Mouse (Mus musculus) stomach, postnatal 0 days (tissue): ENCODE data around the gene Scn1a. TPM values are rescaled to one million over a fixed set of nuclear protein-coding genes. Genes with fewer than 3 reads are reported as not detected.
A peak's percentile ranks its signal among the peaks of the same experiment; 100 is the strongest.

Experiments
- ATAC-seq: fragments of 200-750 bp; cut with Nextera tagmentation; 2 replicates; pipeline ENCODE4 v1.8.0; 2017; ENCODE audit not compliant: low FRiP score, low TSS enrichment
- DNase-seq: peaks from one replicate; pipeline ENCODE4 v3.0.0-alpha.2; 2016; ENCODE audit warnings: low spot score
- H3K27ac ChIP-seq: fragments of 300-500 bp; sonication (generic); replicated peaks from 2 replicates; pipeline ENCODE4 v1.5.1; 2014; ENCODE audit warnings: mild to moderate bottlenecking, control low read depth
- H3K27me3 ChIP-seq: fragments of 300-500 bp; sonication (generic); 2 replicates; pipeline ENCODE4 v1.6.1; 2014; ENCODE audit warnings: low read length; ENCODE audit not compliant: control insufficient read depth, insufficient read depth
- H3K36me3 ChIP-seq: fragments of 300-500 bp; sonication (generic); 2 replicates; pipeline ENCODE4 v1.6.1; 2014; ENCODE audit warnings: low read length, mixed read lengths; ENCODE audit not compliant: control insufficient read depth, insufficient read depth
- H3K4me1 ChIP-seq: fragments of 300-500 bp; sonication (generic); replicated peaks from 2 replicates; pipeline ENCODE4 v1.6.1; 2014; ENCODE audit warnings: antibody characterized with exemption; ENCODE audit not compliant: control insufficient read depth, insufficient read depth
- H3K4me2 ChIP-seq: fragments of 300-500 bp; sonication (generic); replicated peaks from 2 replicates; pipeline ENCODE4 v1.6.1; 2014; ENCODE audit warnings: low read depth, mild to moderate bottlenecking, control low read depth, moderate library complexity
- H3K4me3 ChIP-seq: fragments of 300-500 bp; sonication (generic); 2 replicates; pipeline ENCODE4 v1.5.1; 2014; ENCODE audit warnings: low read depth, low read length, control low read depth
- H3K9ac ChIP-seq: fragments of 300-500 bp; sonication (generic); 2 replicates; pipeline ENCODE4 v1.6.1; 2014; ENCODE audit warnings: mild to moderate bottlenecking, low read length, control low read depth, mixed read lengths
- H3K9me3 ChIP-seq: fragments of 300-500 bp; sonication (generic); 2 replicates; pipeline ENCODE4 v1.6.1; 2016; ENCODE audit warnings: low read length; ENCODE audit not compliant: control insufficient read depth
- CTCF ChIP-seq: IDR thresholded peaks from 2 replicates; pipeline ENCODE4 v1.5.1; 2016; ENCODE audit warnings: antibody characterized with exemption, low read depth, mild to moderate bottlenecking, moderate library complexity
- EP300 ChIP-seq: optimal IDR thresholded peaks from 2 replicates; pipeline ENCODE3; 2016; ENCODE audit warnings: antibody characterized with exemption
- WGBS: fragments of 180-500 bp; shearing (Covaris S2); extraction: QIAGEN DNeasy Blood & Tissue Kit; methylation state at CpG from one replicate; pipeline ENCODE4 v1.1.7; 2014; 5-methylcytosine and 5-hydroxymethylcytosine counted together
- polyA plus RNA-seq: library from polyadenylated mRNA; unstranded; fragments of >200 nt; fragmentation: Nextera tagmentation; extraction: Ambion mirVana; gene quantifications from 2 replicates; pipeline ENCODE4 v1.2.1, GENCODE M21; 2015

Gene Scn1a
- polyA plus RNA-seq, 1 experiment from 2014 or later: 0.07 TPM

DNA sequence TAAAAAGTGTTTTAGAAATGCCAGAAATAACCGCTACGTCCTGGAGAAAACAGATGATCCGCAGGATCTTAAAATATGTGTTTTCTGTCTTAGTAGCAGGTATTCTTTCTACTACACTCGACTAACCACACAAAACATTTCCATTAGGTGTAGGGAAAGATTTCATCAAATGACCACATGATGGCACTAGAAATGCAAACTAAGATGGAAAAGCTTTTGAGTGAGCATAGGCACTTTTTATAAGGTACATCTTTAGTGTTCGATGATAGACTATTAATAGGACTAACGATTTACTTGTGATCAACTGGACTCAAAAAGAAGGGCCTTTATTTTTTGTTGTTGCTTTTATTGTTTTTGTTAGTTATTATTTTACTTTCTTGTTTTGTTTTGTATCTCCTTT lies 104.2 kb downstream of the Scn1a start:
- no peaks in the 10 kb centered on the region for H3K4me1 ChIP-seq
- no peak overlapping the region for H3K4me3 ChIP-seq
- ATAC-seq (no peak), DNase-seq (no peak)
- no peaks in the 10 kb centered on the region for H3K9me3 ChIP-seq
- H3K9ac ChIP-seq: no peak overlapping the region
- no peaks in the 10 kb centered on the region for H3K27me3 ChIP-seq
- H3K36me3 ChIP-seq: no peaks in the 10 kb centered on the region
- WGBS: 69% methylated on average over 6 of the region's 6 CpGs
- no peak overlapping the region for H3K4me2 ChIP-seq
- no peak overlapping the region for H3K27ac ChIP-seq
- no peak for TF ChIP-seq EP300
- TF ChIP-seq CTCF: peak; percentile 56

- no peak for DNase-seq
- no peak for ATAC-seq
- no peak for TF ChIP-seq EP300
- no peak for TF ChIP-seq CTCF
- 58% methylated on average over 3 of the region's 3 CpGs for WGBS
- Histone ChIP-seq H3K4me2 (no peak overlapping the region), H3K4me3 (no peak overlapping the region), H3K4me1 (no peaks in the 10 kb centered on the region), H3K27me3 (no peaks in the 10 kb centered on the region), H3K9me3 (no peaks in the 10 kb centered on the region), H3K9ac (no peak overlapping the region), H3K27ac (no peak overlapping the region), H3K36me3 (no peaks in the 10 kb centered on the region)
These were observed 168.1 kb downstream of the Scn1a start for GRCm38 (mm10) chr2:66272551-66272950.

DNA sequence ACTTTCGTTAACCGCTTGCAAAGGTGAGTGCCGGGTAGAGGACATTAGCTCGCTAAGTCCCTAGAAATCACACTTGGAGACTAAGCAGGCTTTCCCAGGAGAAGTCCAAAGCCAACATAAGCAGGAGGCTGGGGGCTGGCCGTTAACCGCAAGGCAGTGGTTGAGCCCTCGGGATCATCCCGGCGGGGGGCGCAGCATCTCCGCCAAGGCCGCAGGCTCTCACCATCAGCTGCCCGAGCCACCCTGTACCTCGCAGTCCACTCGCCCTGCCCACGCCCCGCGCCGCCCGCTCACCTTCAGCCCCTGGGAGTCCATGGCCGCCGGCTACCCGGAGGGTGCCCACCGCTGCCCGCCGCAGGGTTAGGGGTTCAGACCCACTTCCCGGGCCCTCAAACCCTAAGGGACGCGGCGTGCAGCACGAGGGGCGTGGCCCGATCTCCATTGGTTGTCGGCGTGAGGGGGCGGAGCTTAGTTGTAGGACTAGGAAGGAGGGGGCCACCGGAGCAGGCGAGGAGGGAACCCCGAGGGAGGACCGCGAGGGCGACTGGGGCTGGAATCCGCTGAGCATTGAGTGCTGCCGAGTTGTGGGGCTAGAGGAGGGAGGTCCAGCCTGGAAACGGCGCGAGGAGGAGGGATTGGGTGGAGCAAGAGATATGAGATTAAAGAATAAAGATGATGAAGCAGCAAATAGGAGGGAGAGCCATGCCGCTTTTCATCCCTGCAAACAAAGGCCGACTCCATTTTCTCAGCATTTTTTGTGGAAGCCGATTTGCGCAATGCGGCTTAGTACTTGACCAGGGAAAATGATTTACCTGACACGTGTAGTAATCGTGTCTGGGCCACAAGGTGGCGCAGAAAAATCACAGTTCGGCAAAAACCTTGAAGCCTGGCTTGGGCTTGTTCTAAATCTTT lies 184.2 kb downstream of the Scn1a start, which contains the start of gene Ttc21b:
Ttc21b (minus strand) TSS at position 398 of the 912 bp plus-strand sequence.
- Histone ChIP-seq H3K4me1 (no peaks in the 10 kb centered on the region), H3K4me2 (peak within 1 kb of the TSS; percentile 81), H3K4me3 (peak within 1 kb of the TSS; percentile 59), H3K27me3 (no peaks in the 10 kb centered on the region), H3K27ac (peak within 1 kb of the TSS; percentile 42), H3K36me3 (no peaks in the 10 kb centered on the region; the same call in 1 of the 2 replicates), H3K9me3 (no peaks in the 10 kb centered on the region), H3K9ac (peak within 1 kb of the TSS; percentile 55)
- TF ChIP-seq CTCF (peak; percentile 84), EP300 (no peak)
- ATAC-seq (peak; percentile 100), DNase-seq (peak; percentile 95)
- WGBS: under 1% methylated on average over 56 of the region's 56 CpGs

DNA sequence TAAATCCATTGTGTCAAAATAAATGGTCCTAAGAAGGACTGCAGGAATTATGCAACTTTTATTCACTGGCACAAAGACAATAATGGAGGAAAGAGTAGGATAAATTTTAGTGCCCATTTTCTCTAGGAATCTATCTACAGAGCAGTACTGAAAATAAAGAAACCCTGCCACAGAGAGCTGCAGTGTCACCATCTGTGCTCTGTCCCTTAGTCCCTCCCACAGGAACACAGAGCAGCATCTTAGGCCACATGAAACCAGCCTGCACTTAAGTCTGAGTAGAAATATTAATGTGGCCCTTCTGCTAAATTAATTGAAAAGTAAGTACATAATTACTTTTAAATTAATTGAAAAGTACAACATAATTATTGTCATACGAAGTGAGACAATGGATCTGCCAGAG lies 196.6 kb downstream of the Scn1a start:
- DNase-seq (no peak), ATAC-seq (no peak)
- Histone ChIP-seq H3K4me2 (no peak overlapping the region), H3K36me3 (peaks cover 3% of the 10 kb centered on the region; the same call in 1 of the 2 replicates), H3K9me3 (no peaks in the 10 kb centered on the region), H3K9ac (no peak overlapping the region), H3K4me1 (no peaks in the 10 kb centered on the region), H3K27ac (no peak overlapping the region), H3K27me3 (no peaks in the 10 kb centered on the region), H3K4me3 (no peak overlapping the region)
- 84% methylated on average over 1 of the region's 1 CpGs for WGBS
- TF ChIP-seq CTCF: no peak
- no peak for TF ChIP-seq EP300

GRCm38 (mm10) chr2:66240334-66240733 lies 200.3 kb downstream of the Scn1a start:
- no peak for ATAC-seq
- Histone ChIP-seq H3K36me3 (no peaks in the 10 kb centered on the region; the same call in 1 of the 2 replicates), H3K27me3 (no peaks in the 10 kb centered on the region), H3K9me3 (no peaks in the 10 kb centered on the region), H3K4me2 (no peak overlapping the region), H3K9ac (no peak overlapping the region), H3K4me1 (no peaks in the 10 kb centered on the region), H3K4me3 (no peak overlapping the region), H3K27ac (no peak overlapping the region)
- DNase-seq: no peak
- TF ChIP-seq EP300 (no peak), CTCF (no peak)
- 96% methylated on average over 1 of the region's 1 CpGs for WGBS

- Histone ChIP-seq H3K27me3 (no peaks in the 10 kb centered on the region), H3K4me2 (no peak overlapping the region), H3K27ac (no peak overlapping the region), H3K36me3 (no peaks in the 10 kb centered on the region; the same call in 1 of the 2 replicates), H3K4me1 (no peaks in the 10 kb centered on the region), H3K4me3 (no peak overlapping the region), H3K9me3 (no peaks in the 10 kb centered on the region), H3K9ac (no peak overlapping the region)
- ATAC-seq (no peak), DNase-seq (no peak)
- no peak for TF ChIP-seq CTCF
- TF ChIP-seq EP300: no peak
- 88% methylated on average over 5 of the region's 5 CpGs for WGBS
These were observed 201.8 kb downstream of the Scn1a start for GRCm38 (mm10) chr2:66238886-66239285.
